Mouse (Mus musculus) forebrain, embryonic 13.5 days (tissue): ENCODE results near the gene Tmem119. TPM values are rescaled to one million over a fixed set of nuclear protein-coding genes. Genes with fewer than 3 reads are reported as not detected.
A peak's percentile ranks its signal among the peaks of the same experiment; 100 is the strongest.
"Not testable (repeated sequence)": the region's sequence is repeated elsewhere in the genome, so short reads cannot be mapped to it uniquely, and the experiment has no call there.

ENCODE experiments used
- ATAC-seq: fragments of 200-750 bp; cut with Nextera tagmentation; 2 replicates; pipeline ENCODE4 v1.8.0; 2017
- H3K27ac ChIP-seq: fragments of 300-500 bp; sonication (generic); 2 replicates; pipeline ENCODE4 v1.5.1; 2015; ENCODE audit warnings: inconsistent platforms, mild to moderate bottlenecking, moderate library complexity
- H3K27me3 ChIP-seq: fragments of 300-500 bp; sonication (generic); 2 replicates; pipeline ENCODE4 v1.6.1; 2015; ENCODE audit warnings: mild to moderate bottlenecking, inconsistent platforms
- H3K36me3 ChIP-seq: fragments of 300-500 bp; sonication (generic); 2 replicates; pipeline ENCODE4 v1.6.1; 2015; ENCODE audit warnings: mild to moderate bottlenecking, inconsistent platforms; ENCODE audit not compliant: poor library complexity, severe bottlenecking
- H3K4me1 ChIP-seq: fragments of 300-500 bp; sonication (generic); 2 replicates; pipeline ENCODE4 v1.6.1; 2015; ENCODE audit warnings: inconsistent platforms
- H3K4me2 ChIP-seq: fragments of 300-500 bp; sonication (generic); 2 replicates; pipeline ENCODE4 v1.6.1; 2015; ENCODE audit warnings: inconsistent platforms, mild to moderate bottlenecking, moderate library complexity
- H3K4me3 ChIP-seq: fragments of 300-500 bp; sonication (generic); 2 replicates; pipeline ENCODE4 v1.5.1; 2015; ENCODE audit warnings: mild to moderate bottlenecking, inconsistent platforms
- H3K9ac ChIP-seq: fragments of 300-500 bp; sonication (generic); 2 replicates; pipeline ENCODE4 v1.6.1; 2015; ENCODE audit warnings: mild to moderate bottlenecking, inconsistent platforms
- H3K9me3 ChIP-seq: fragments of 300-500 bp; sonication (generic); replicated peaks from 2 replicates; pipeline ENCODE4 v1.6.1; 2016; ENCODE audit warnings: inconsistent platforms
- WGBS: fragments of 180-500 bp; shearing (Covaris S2); methylation state at CpG from one replicate; pipeline ENCODE4 v1.1.7; 2015; 5-methylcytosine and 5-hydroxymethylcytosine counted together
- polyA plus RNA-seq: library from polyadenylated mRNA; unstranded; fragments of >200 nt; fragmentation: Nextera tagmentation; extraction: Ambion mirVana; gene quantifications from 2 replicates; pipeline ENCODE4 v1.2.1, GENCODE M21; 2015

Gene Tmem119
- polyA plus RNA-seq, 1 experiment from 2014 or later = 3.4 TPM

GRCm38 (mm10) chr5:113798525-113798924 is 1.8 kb downstream of the Tmem119 start:
- H3K4me1 ChIP-seq = peaks cover 21% of the 10 kb centered on the region

GRCm38 (mm10) chr5:113797149-113797882 is 3.0 kb downstream of the Tmem119 start:
- no peak overlapping the region for H3K4me2 ChIP-seq
- H3K27ac ChIP-seq = no peak overlapping the region
- no peak for ATAC-seq
- H3K4me3 ChIP-seq = no peak overlapping the region
- H3K36me3 ChIP-seq = no peaks in the 10 kb centered on the region
- WGBS = 12% methylated on average over 19 of the region's 19 CpGs
- no peaks in the 10 kb centered on the region for H3K9me3 ChIP-seq
- peaks cover 21% of the 10 kb centered on the region for H3K4me1 ChIP-seq
- peaks cover 10% of the 10 kb centered on the region for H3K27me3 ChIP-seq
- no peak overlapping the region for H3K9ac ChIP-seq

More at GRCm38 (mm10) chr5:113798525-113798924, 1.8 kb downstream of the Tmem119 start:
- no peak for ATAC-seq
- Histone ChIP-seq H3K4me2 (no peak overlapping the region), H3K9ac (no peak overlapping the region), H3K27me3 (peaks cover 10% of the 10 kb centered on the region), H3K36me3 (no peaks in the 10 kb centered on the region), H3K9me3 (no peaks in the 10 kb centered on the region), H3K4me3 (no peak overlapping the region), H3K27ac (no peak overlapping the region)
- 92% methylated on average over 9 of the region's 9 CpGs for WGBS

- Histone ChIP-seq H3K4me3 (no peak overlapping the region), H3K36me3 (no peaks in the 10 kb centered on the region), H3K27me3 (peaks cover 10% of the 10 kb centered on the region), H3K4me1 (peaks cover 21% of the 10 kb centered on the region), H3K9ac (0 out of 2 replicates have a peak overlapping the region, but pooled peaks have one; percentile 12), H3K9me3 (no peaks in the 10 kb centered on the region), H3K27ac (no peak overlapping the region), H3K4me2 (no peak overlapping the region)
- ATAC-seq = no peak
- WGBS = 6% methylated on average over 13 of the region's 13 CpGs
Measured at GRCm38 (mm10) chr5:113796401-113797148, 3.7 kb downstream of the Tmem119 start.

GRCm38 (mm10) chr5:113791197-113792095 is 8.9 kb downstream of the Tmem119 start:
- Histone ChIP-seq H3K9ac (no peak overlapping the region), H3K27me3 (no peaks in the 10 kb centered on the region), H3K36me3 (no peaks in the 10 kb centered on the region), H3K27ac (no peak overlapping the region), H3K4me3 (no peak overlapping the region), H3K4me1 (peaks cover 2% of the 10 kb centered on the region; the same call in 1 of the 2 replicates), H3K9me3 (no peaks in the 10 kb centered on the region), H3K4me2 (no peak overlapping the region)
- WGBS = 84% methylated on average over 16 of the region's 16 CpGs
- no peak for ATAC-seq

- no peak overlapping the region for H3K4me3 ChIP-seq
- 87% methylated on average over 11 of the region's 11 CpGs for WGBS
Measured at GRCm38 (mm10) chr5:113790453-113791196, 9.7 kb downstream of the Tmem119 start.

GRCm38 (mm10) chr5:113789075-113789788 is 11.1 kb downstream of the Tmem119 start:
- H3K4me3 ChIP-seq = no peak overlapping the region
- H3K4me1 ChIP-seq = no peaks in the 10 kb centered on the region
- H3K9ac ChIP-seq = no peak overlapping the region
- H3K36me3 ChIP-seq = no peaks in the 10 kb centered on the region
- H3K27ac ChIP-seq = no peak overlapping the region
- no peaks in the 10 kb centered on the region for H3K9me3 ChIP-seq
- H3K27me3 ChIP-seq = peaks cover 13% of the 10 kb centered on the region
- H3K4me2 ChIP-seq = no peak overlapping the region
- ATAC-seq = no peak
- WGBS = 60% methylated on average over 7 of the region's 7 CpGs

More at GRCm38 (mm10) chr5:113790453-113791196, 9.7 kb downstream of the Tmem119 start:
- 0 out of 2 replicates have a peak, but pooled peaks cover 3% of the 10 kb centered on the region for H3K27me3 ChIP-seq
- no peaks in the 10 kb centered on the region for H3K9me3 ChIP-seq
- H3K9ac ChIP-seq = no peak overlapping the region
- ATAC-seq = no peak
- no peak overlapping the region for H3K27ac ChIP-seq
- no peaks in the 10 kb centered on the region for H3K36me3 ChIP-seq
- no peak overlapping the region for H3K4me2 ChIP-seq
- no peaks in the 10 kb centered on the region for H3K4me1 ChIP-seq

GRCm38 (mm10) chr5:113788645-113789044 is 11.7 kb downstream of the Tmem119 start:
- Histone ChIP-seq H3K4me2 (no peak overlapping the region), H3K27ac (no peak overlapping the region), H3K27me3 (peaks cover 19% of the 10 kb centered on the region), H3K4me3 (no peak overlapping the region), H3K9ac (no peak overlapping the region), H3K9me3 (no peaks in the 10 kb centered on the region), H3K4me1 (no peaks in the 10 kb centered on the region), H3K36me3 (no peaks in the 10 kb centered on the region)
- no peak for ATAC-seq
- 55% methylated on average over 6 of the region's 6 CpGs for WGBS

GRCm38 (mm10) chr5:113786985-113787384 is 13.3 kb downstream of the Tmem119 start:
- Histone ChIP-seq H3K36me3 (no peaks in the 10 kb centered on the region), H3K27me3 (peaks cover 35% of the 10 kb centered on the region), H3K4me3 (no peak overlapping the region), H3K4me2 (no peak overlapping the region), H3K27ac (no peak overlapping the region), H3K9ac (no peak overlapping the region), H3K9me3 (no peaks in the 10 kb centered on the region), H3K4me1 (no peaks in the 10 kb centered on the region)
- WGBS = 79% methylated on average over 5 of the region's 5 CpGs
- no peak for ATAC-seq

GRCm38 (mm10) chr5:113784104-113784503 is 16.2 kb downstream of the Tmem119 start:
- WGBS = 46% methylated on average over 3 of the region's 3 CpGs
- H3K27ac ChIP-seq, H3K9me3 ChIP-seq, H3K9ac ChIP-seq, ATAC-seq, H3K4me1 ChIP-seq, H3K4me2 ChIP-seq, H3K4me3 ChIP-seq, H3K36me3 ChIP-seq: not testable (repeated sequence)
- H3K27me3 ChIP-seq = peaks cover 35% of the 10 kb centered on the region

- WGBS = 21% methylated on average over 12 of the region's 12 CpGs
- H3K9ac ChIP-seq = no peak overlapping the region
- no peak overlapping the region for H3K27ac ChIP-seq
- no peak overlapping the region for H3K4me3 ChIP-seq
- H3K4me2 ChIP-seq = no peak overlapping the region
- 0 out of 2 replicates have a peak, but pooled peaks cover 4% of the 10 kb centered on the region for H3K36me3 ChIP-seq
- no peak for ATAC-seq
- peaks cover 35% of the 10 kb centered on the region for H3K27me3 ChIP-seq
- no peaks in the 10 kb centered on the region for H3K4me1 ChIP-seq
- no peaks in the 10 kb centered on the region for H3K9me3 ChIP-seq
Measured at GRCm38 (mm10) chr5:113783581-113784001, 16.7 kb downstream of the Tmem119 start.

- no peaks in the 10 kb centered on the region for H3K9me3 ChIP-seq
- 91% methylated on average over 7 of the region's 7 CpGs for WGBS
- no peak for ATAC-seq
- H3K36me3 ChIP-seq = peaks cover 12% of the 10 kb centered on the region
- H3K4me1 ChIP-seq = no peaks in the 10 kb centered on the region
- H3K27me3 ChIP-seq = peaks cover 35% of the 10 kb centered on the region
- H3K4me2 ChIP-seq = no peak overlapping the region
- H3K9ac ChIP-seq = no peak overlapping the region
- no peak overlapping the region for H3K27ac ChIP-seq
- H3K4me3 ChIP-seq = no peak overlapping the region
Measured at GRCm38 (mm10) chr5:113782624-113783023, 17.7 kb downstream of the Tmem119 start.
